Mouse (Mus musculus) hindbrain, embryonic 13.5 days (tissue): ENCODE measurements at regions not wholly inside any gene's neighbourhood (a gene's known extent, or its start where the extent isn't known, plus 50 kb on each side); places are given as distances from the start of the nearest gene placed in this dataset.

Source experiments
- ATAC-seq: fragments of 200-750 bp; cut with Nextera tagmentation; 2 replicates; pipeline ENCODE4 v1.8.0; 2017; ENCODE audit warnings: moderate TSS enrichment; ENCODE audit not compliant: low FRiP score
- H3K27ac ChIP-seq: fragments of 300-500 bp; sonication (generic); 2 replicates; pipeline ENCODE4 v1.5.1; 2015; ENCODE audit warnings: inconsistent platforms, mild to moderate bottlenecking, moderate library complexity
- H3K27me3 ChIP-seq: fragments of 300-500 bp; sonication (generic); 2 replicates; pipeline ENCODE4 v1.6.1; 2015; ENCODE audit warnings: mild to moderate bottlenecking, inconsistent platforms
- H3K36me3 ChIP-seq: fragments of 300-500 bp; sonication (generic); 2 replicates; pipeline ENCODE4 v1.6.1; 2015; ENCODE audit warnings: mild to moderate bottlenecking, inconsistent platforms
- H3K4me1 ChIP-seq: fragments of 300-500 bp; sonication (generic); replicated peaks from 2 replicates; pipeline ENCODE4 v1.6.1; 2015; ENCODE audit warnings: inconsistent platforms
- H3K4me2 ChIP-seq: fragments of 300-500 bp; sonication (generic); 2 replicates; pipeline ENCODE4 v1.6.1; 2015; ENCODE audit warnings: inconsistent platforms, mild to moderate bottlenecking, moderate library complexity
- H3K4me3 ChIP-seq: fragments of 300-500 bp; sonication (generic); 2 replicates; pipeline ENCODE4 v1.5.1; 2015; ENCODE audit warnings: mild to moderate bottlenecking, inconsistent platforms
- H3K9ac ChIP-seq: fragments of 300-500 bp; sonication (generic); 2 replicates; pipeline ENCODE4 v1.6.1; 2015; ENCODE audit warnings: mild to moderate bottlenecking, inconsistent platforms
- H3K9me3 ChIP-seq: fragments of 300-500 bp; sonication (generic); 2 replicates; pipeline ENCODE4 v1.6.1; 2016; ENCODE audit warnings: inconsistent platforms
- WGBS: fragments of 180-500 bp; shearing (Covaris S2); methylation state at CpG from one replicate; pipeline ENCODE4 v1.1.7; 2015; 5-methylcytosine and 5-hydroxymethylcytosine counted together

DNA sequence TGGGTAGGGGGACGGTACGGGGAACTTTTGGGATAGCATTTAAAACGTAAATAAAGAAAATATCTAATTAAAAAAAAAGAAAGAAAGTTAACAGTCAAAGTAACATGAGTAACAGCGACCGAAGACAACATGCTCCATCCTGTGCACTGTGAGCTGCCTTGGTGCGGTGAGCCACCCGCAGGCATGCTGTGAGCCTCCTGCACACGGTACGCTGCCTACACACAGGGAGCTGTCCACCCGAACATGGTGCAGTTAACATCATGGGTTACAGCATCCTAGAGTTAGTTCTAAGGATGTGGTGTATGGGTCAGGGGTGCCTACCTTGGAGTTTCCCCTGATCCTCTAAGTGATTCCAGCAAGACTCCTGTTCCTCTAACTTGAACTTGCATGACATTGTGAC lies 158.6 kb upstream of the 4930583I09Rik start:
- H3K4me2 ChIP-seq = no peak overlapping the region
- H3K36me3 ChIP-seq = no peaks in the 10 kb centered on the region
- ATAC-seq = no peak
- no peaks in the 10 kb centered on the region for H3K27me3 ChIP-seq
- H3K27ac ChIP-seq = no peak overlapping the region
- no peak overlapping the region for H3K4me3 ChIP-seq
- no peak overlapping the region for H3K9ac ChIP-seq
- WGBS = 92% methylated on average over 10 of the region's 10 CpGs
- H3K9me3 ChIP-seq = no peaks in the 10 kb centered on the region
- no peaks in the 10 kb centered on the region for H3K4me1 ChIP-seq

DNA sequence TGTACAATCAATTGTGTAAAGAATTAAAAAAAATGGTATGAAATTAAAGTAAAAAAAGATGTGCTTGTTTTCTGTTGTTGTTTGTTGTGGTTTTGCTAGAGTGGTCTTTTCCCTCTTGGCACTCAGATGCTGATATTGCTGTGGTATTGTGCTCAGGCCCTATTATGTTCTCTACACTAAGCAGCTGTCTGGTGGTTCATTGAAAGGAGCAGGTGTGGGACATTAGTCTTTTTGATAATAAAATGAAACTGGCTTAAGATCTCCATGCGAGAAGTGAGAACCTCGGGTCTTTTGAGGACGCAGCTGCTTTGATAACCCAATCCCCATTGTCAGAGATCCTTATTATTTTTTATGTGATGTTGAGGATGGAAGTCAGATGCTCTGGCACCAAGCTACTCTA lies 155.4 kb upstream of the 4930583I09Rik start:
- no peaks in the 10 kb centered on the region for H3K4me1 ChIP-seq
- no peak overlapping the region for H3K4me3 ChIP-seq
- no peaks in the 10 kb centered on the region for H3K27me3 ChIP-seq
- no peak for ATAC-seq
- 60% methylated on average over 3 of the region's 3 CpGs for WGBS
- H3K9me3 ChIP-seq = no peaks in the 10 kb centered on the region
- H3K36me3 ChIP-seq = no peaks in the 10 kb centered on the region
- no peak overlapping the region for H3K27ac ChIP-seq
- no peak overlapping the region for H3K4me2 ChIP-seq
- H3K9ac ChIP-seq = no peak overlapping the region

GRCm38 (mm10) chr17:64984276-64985011 lies 148.6 kb upstream of the 4930583I09Rik start:
- H3K4me3 ChIP-seq = no peak overlapping the region
- no peak overlapping the region for H3K4me2 ChIP-seq
- no peaks in the 10 kb centered on the region for H3K9me3 ChIP-seq
- WGBS = 82% methylated on average over 14 of the region's 14 CpGs
- H3K36me3 ChIP-seq = no peaks in the 10 kb centered on the region
- H3K27ac ChIP-seq = no peak overlapping the region
- no peak for ATAC-seq
- no peaks in the 10 kb centered on the region for H3K4me1 ChIP-seq
- H3K9ac ChIP-seq = no peak overlapping the region
- H3K27me3 ChIP-seq = no peaks in the 10 kb centered on the region

GRCm38 (mm10) chr17:64983480-64983879 lies 147.6 kb upstream of the 4930583I09Rik start:
- no peak overlapping the region for H3K9ac ChIP-seq
- H3K4me3 ChIP-seq = no peak overlapping the region
- H3K9me3 ChIP-seq = no peaks in the 10 kb centered on the region
- H3K4me2 ChIP-seq = no peak overlapping the region
- ATAC-seq = no peak
- no peaks in the 10 kb centered on the region for H3K4me1 ChIP-seq
- H3K27me3 ChIP-seq = no peaks in the 10 kb centered on the region
- WGBS = 64% methylated on average over 2 of the region's 2 CpGs
- no peaks in the 10 kb centered on the region for H3K36me3 ChIP-seq
- H3K27ac ChIP-seq = no peak overlapping the region

GRCm38 (mm10) chr17:64964153-64964552 lies 128.3 kb upstream of the 4930583I09Rik start:
- H3K4me3 ChIP-seq = no peak overlapping the region
- H3K4me1 ChIP-seq = no peaks in the 10 kb centered on the region
- H3K27me3 ChIP-seq = no peaks in the 10 kb centered on the region
- H3K27ac ChIP-seq = no peak overlapping the region
- WGBS = 91% methylated on average over 4 of the region's 4 CpGs
- H3K9me3 ChIP-seq = no peaks in the 10 kb centered on the region
- H3K36me3 ChIP-seq = no peaks in the 10 kb centered on the region
- H3K4me2 ChIP-seq = no peak overlapping the region
- no peak overlapping the region for H3K9ac ChIP-seq
- ATAC-seq = no peak

GRCm38 (mm10) chr17:64961887-64962286 lies 126.0 kb upstream of the 4930583I09Rik start:
- H3K27ac ChIP-seq = no peak overlapping the region
- no peak overlapping the region for H3K4me2 ChIP-seq
- H3K27me3 ChIP-seq = no peaks in the 10 kb centered on the region
- 77% methylated on average over 2 of the region's 2 CpGs for WGBS
- H3K9me3 ChIP-seq = no peaks in the 10 kb centered on the region
- no peak for ATAC-seq
- H3K4me1 ChIP-seq = no peaks in the 10 kb centered on the region
- no peak overlapping the region for H3K4me3 ChIP-seq
- no peak overlapping the region for H3K9ac ChIP-seq
- no peaks in the 10 kb centered on the region for H3K36me3 ChIP-seq

DNA sequence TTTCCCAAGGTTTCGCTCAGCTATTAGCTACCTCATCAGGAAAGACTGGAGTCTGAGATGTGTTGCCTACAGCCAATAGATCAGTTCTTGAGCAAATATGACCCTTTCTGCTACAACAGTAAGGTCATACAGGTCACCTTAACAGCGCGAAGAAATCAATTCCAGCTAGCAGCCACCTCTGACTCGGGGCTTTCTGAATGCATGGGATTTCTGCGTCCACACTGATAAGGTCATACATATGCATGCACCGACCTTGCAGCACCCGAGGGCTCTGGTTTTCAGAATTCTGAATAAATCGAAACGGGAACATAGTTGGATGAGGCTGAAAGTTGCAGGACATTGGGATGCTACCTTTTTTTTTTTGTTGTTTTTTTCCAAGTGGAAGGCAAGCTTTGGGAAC lies 121.6 kb upstream of the 4930583I09Rik start:
- Histone ChIP-seq H3K4me1 (peaks cover 4% of the 10 kb centered on the region), H3K9me3 (no peaks in the 10 kb centered on the region), H3K36me3 (no peaks in the 10 kb centered on the region), H3K27me3 (no peaks in the 10 kb centered on the region), H3K27ac (no peak overlapping the region), H3K9ac (no peak overlapping the region), H3K4me3 (no peak overlapping the region), H3K4me2 (no peak overlapping the region)
- ATAC-seq = no peak
- WGBS = 61% methylated on average over 9 of the region's 9 CpGs

DNA sequence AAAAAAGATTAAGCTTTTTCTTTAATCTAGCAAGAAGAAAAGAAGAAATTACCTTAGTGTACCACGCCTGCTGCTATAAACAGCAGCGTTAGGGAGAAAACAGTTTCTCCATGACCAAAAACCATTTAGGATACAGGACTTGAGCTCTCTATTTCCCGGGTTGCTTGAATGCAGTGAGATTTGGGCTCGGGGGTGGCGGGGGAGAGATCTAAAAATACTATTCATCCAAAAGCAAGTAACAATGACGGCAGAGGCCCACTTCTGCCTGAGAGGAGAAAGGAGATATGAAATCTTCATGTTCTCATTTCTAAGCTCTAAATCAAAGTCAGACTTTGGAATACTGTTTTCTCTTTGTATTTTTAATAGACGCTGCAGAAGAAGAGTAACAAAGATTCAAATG lies 120.6 kb upstream of the 4930583I09Rik start:
- H3K36me3 ChIP-seq = no peaks in the 10 kb centered on the region
- no peak overlapping the region for H3K4me2 ChIP-seq
- no peak overlapping the region for H3K9ac ChIP-seq
- H3K4me3 ChIP-seq = no peak overlapping the region
- H3K27me3 ChIP-seq = no peaks in the 10 kb centered on the region
- H3K9me3 ChIP-seq = no peaks in the 10 kb centered on the region
- no peak for ATAC-seq
- H3K4me1 ChIP-seq = peaks cover 4% of the 10 kb centered on the region
- WGBS = 89% methylated on average over 7 of the region's 7 CpGs
- no peak overlapping the region for H3K27ac ChIP-seq

DNA sequence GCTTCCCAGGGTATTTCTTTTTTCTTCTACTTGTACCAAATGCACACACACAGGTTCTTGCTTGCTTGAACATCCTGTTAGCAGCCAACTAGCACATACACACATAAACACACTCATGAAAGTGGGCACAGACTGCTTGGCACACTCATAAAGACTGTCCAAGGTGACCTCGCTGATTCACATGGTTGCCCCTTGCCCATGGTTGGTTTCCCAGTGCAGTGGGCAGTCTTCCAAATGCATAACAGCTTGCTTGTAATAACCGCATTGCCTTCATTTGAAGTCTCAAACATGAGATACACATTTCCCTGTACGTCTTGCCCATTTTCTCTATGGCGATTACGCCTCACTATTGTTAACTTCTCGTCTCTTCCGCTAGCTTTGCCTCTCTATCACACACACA lies 117.4 kb upstream of the 4930583I09Rik start:
- Histone ChIP-seq H3K27ac (no peak overlapping the region), H3K4me2 (no peak overlapping the region), H3K9me3 (no peaks in the 10 kb centered on the region), H3K36me3 (no peaks in the 10 kb centered on the region), H3K27me3 (no peaks in the 10 kb centered on the region), H3K4me1 (peaks cover 4% of the 10 kb centered on the region), H3K4me3 (no peak overlapping the region), H3K9ac (no peak overlapping the region)
- WGBS = 89% methylated on average over 7 of the region's 7 CpGs
- no peak for ATAC-seq

DNA sequence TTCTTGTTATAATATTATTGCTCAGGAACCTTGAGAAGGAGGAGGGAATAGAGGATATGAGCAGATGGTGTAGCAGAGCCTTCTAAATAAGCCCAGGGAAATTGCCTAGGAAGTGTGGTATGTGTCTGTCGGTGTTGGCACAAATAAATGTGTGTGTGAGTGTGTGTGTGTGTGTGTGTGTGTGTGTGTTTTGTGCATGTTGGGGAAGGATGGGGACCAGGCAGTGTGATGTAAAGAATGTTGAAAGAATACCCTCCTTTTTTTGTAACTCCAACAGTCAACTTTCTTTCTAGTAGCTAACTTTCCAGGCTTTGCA lies 115.7 kb upstream of the 4930583I09Rik start:
- no peak overlapping the region for H3K9ac ChIP-seq
- no peak overlapping the region for H3K4me3 ChIP-seq
- no peaks in the 10 kb centered on the region for H3K9me3 ChIP-seq
- H3K4me2 ChIP-seq = no peak overlapping the region
- H3K27ac ChIP-seq = no peak overlapping the region
- H3K36me3 ChIP-seq = no peaks in the 10 kb centered on the region
- ATAC-seq = no peak
- 67% methylated on average over 1 of the region's 1 CpGs for WGBS
- H3K4me1 ChIP-seq = peaks cover 4% of the 10 kb centered on the region
- H3K27me3 ChIP-seq = no peaks in the 10 kb centered on the region

DNA sequence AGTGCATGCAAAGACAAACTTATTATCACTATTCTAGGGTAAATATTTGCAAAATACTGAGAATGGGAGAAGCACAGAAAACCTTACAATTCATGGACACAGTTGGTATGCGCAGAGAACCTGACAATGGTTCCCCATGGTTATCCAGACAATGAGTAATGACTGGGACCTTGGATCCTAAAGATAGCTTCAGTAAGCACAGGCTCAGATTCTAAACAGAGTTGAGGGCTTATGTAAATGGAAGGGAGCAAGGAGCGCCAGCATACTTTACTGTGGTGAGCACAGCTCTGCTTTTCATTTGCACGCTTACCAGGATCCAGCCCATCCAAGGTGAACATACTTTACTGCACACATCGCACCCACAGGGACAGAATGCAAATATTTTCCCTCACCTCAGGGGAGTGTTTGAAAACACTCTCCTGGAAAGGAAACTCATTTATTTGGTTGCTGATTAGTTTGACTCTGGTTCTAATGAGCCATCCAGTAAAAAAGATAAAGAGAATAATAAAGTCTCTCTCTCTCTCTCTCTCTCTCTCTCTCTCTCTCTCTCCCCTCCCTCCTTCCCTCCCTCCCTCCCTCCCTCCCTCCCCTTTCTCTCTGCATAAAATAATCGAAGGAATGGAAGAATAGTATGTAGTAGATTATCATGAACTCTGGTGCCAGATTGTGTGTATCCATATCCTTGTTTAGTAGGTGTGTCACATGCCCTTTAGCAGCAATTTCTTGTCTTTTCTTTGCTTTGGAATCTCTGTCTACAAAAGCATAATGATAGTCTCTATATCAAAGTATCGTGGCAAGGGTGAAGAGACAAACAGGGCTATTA lies 115.1 kb upstream of the 4930583I09Rik start:
- Histone ChIP-seq H3K27ac (0 out of 2 replicates have a peak overlapping the region, but pooled peaks have one; percentile 48), H3K4me2 (no peak overlapping the region), H3K9ac (no peak overlapping the region), H3K4me1 (peaks cover 4% of the 10 kb centered on the region), H3K36me3 (no peaks in the 10 kb centered on the region), H3K27me3 (no peaks in the 10 kb centered on the region), H3K9me3 (no peaks in the 10 kb centered on the region), H3K4me3 (no peak overlapping the region)
- WGBS = 55% methylated on average over 6 of the region's 6 CpGs
- ATAC-seq = no peak

DNA sequence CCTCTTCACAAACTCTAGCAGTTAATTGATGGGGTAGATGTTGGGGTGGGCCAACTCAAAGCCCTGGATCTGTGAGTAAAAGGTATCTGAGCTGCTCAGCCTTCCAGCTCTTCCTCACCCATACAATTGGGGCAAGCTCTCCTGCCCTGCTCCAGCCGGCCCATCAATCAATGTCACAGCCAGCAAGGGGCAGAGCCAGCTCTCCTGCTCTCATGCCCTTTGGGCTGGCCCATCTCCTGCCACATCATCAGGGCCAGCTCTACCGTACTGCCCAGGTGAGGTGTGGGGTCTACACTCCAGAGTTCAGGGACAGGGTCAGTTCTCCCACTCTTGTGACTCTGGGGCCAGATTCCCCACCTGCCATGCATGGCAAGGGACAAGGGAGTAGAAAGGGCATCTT lies 107.3 kb upstream of the 4930583I09Rik start:
- 82% methylated on average over 2 of the region's 2 CpGs for WGBS
- H3K4me1 ChIP-seq = no peaks in the 10 kb centered on the region
- H3K36me3 ChIP-seq = no peaks in the 10 kb centered on the region
- no peaks in the 10 kb centered on the region for H3K27me3 ChIP-seq
- ATAC-seq = no peak
- H3K9ac ChIP-seq = no peak overlapping the region
- no peaks in the 10 kb centered on the region for H3K9me3 ChIP-seq
- H3K4me3 ChIP-seq = no peak overlapping the region
- no peak overlapping the region for H3K27ac ChIP-seq
- H3K4me2 ChIP-seq = no peak overlapping the region

- Histone ChIP-seq H3K4me3 (no peak overlapping the region), H3K27ac (no peak overlapping the region), H3K9me3 (no peaks in the 10 kb centered on the region), H3K27me3 (no peaks in the 10 kb centered on the region), H3K4me1 (no peaks in the 10 kb centered on the region; the same call in 1 of the 2 replicates), H3K36me3 (no peaks in the 10 kb centered on the region), H3K4me2 (no peak overlapping the region), H3K9ac (no peak overlapping the region)
- ATAC-seq = no peak
- WGBS = 96% methylated on average over 6 of the region's 6 CpGs
Observed at GRCm38 (mm10) chr17:64941555-64941954, 105.7 kb upstream of the 4930583I09Rik start.
